Mouse (Mus musculus) MEL-GATA-1-ER (cell line): Measurements from ENCODE around the gene Olfr1044.
"Not testable (repeated sequence)": the region's sequence is repeated elsewhere in the genome, so short reads cannot be mapped to it uniquely, and the experiment has no call there.

Experiments
- DNase-seq: peaks from one replicate; pipeline ENCODE4 v3.0.0-alpha.2; 2012; ENCODE audit warnings: low read depth; ENCODE audit errors: extremely low read depth

Olfr1044 gene

DNA sequence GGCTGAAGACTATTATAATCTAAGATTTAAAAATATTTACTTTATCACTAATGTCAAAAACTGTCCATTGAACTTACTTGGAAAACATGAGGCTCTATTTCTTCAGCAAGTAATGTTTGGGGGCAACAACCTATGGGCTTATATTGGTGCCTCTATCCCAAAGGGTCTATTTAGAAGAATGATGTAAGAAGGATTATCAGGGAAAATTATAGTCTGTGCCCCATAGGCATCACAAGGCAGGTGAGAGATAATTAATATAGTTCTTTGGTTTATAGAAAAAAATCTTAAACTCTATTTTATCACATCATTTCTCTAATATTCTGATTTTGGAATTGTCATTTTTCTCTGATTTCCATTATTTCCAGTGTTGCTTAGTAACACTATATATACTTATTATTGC lies at the start of gene Olfr1044:
Olfr1044 (minus strand) TSS at position 101 of the 400 bp plus-strand sequence.
- DNase-seq = no peak

GRCm38 (mm10) chr2:86219214-86219613 lies 41.6 kb upstream of the Olfr1044 start, which contains the start of gene Olfr1046:
Olfr1046 (minus strand) TSS chr2:86219314.
- DNase-seq = no peak

DNA sequence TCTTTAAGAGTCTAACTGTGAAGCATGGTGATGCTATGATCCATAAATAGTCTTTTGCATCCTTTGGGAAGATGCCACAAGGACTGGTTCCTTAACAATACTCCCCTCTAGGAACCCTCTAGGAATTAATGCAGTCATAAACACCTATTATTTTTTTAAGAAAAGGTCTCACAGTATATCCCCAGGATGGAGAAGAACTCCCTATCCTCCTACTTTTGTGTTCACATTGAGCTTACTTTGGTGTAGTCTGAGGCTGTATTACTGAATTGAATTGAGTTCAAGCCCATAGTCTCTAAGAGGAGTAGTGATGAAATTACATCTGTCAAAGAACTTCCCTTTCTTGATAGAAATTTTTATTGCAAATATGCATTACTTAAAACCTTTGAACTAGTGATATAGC lies 25.3 kb upstream of the Olfr1044 start, which contains the start of gene Olfr1045:
Olfr1045 (minus strand) TSS at position 101 of the 400 bp plus-strand sequence.
- no peak for DNase-seq

DNA sequence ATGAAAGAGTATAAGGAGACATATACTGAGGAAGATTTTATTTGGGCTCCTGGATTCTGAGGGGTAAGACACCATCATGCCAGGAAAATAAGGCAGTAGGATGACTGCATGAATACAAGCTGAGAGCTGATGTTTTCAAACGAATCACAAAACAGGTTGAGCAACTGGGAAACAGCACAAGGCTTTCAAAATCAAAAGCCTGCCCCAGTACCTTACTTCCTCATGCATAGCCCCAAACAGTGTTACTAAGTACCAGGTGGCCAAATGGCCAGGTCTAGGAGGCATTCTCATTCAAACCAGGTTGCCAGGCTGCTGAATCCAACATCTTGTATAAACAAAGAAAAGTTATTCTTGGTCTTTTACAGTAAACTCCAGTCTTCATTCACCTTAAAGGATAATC lies 18.2 kb upstream of the Olfr1044 start:
- no peak for DNase-seq

DNA sequence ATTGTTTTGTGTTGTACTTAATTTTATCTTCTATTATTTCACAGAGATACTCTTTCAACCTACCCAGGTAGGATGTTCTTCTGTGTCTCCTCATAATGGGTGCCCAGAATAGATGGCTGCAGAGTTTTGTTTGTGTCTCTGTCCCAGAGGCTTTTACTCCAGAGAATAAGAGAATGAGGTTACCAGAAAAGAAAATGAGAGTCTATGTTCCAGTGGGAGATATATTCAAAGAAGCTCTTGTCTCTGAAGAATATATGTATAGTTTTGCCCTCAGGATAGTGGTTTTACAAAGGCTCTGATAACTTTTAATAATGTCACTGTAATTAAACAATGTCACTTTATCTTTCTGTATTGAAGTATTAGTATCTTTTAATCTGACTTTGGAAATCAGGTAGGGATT lies 8.0 kb upstream of the Olfr1044 start, which contains the start of gene Olfr52:
Olfr52 (minus strand) TSS at position 101 of the 400 bp plus-strand sequence.
- DNase-seq = no peak

DNA sequence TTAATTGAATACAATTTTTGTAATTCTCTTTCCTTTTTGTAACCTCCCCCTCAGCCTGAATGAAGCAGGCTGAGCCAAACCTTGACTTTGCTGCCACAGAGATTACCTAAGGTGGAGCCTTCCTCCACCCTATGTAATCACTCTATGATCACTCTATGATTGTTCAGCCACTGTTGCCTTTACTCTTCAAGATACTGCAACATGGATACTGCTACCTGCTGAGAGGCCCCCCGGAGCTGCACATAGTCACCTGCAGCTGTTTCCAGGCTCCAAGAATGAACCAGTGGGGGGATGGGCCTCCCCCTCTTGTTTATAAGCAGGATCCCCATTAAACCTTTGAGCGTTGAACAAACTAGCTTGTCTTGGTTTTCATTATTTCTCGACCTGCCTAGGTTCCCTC lies 2.3 kb upstream of the Olfr1044 start:
- no peak for DNase-seq

- not testable (repeated sequence) for DNase-seq
Measured at GRCm38 (mm10) chr2:86175422-86175821, 2.2 kb downstream of the Olfr1044 start.

DNA sequence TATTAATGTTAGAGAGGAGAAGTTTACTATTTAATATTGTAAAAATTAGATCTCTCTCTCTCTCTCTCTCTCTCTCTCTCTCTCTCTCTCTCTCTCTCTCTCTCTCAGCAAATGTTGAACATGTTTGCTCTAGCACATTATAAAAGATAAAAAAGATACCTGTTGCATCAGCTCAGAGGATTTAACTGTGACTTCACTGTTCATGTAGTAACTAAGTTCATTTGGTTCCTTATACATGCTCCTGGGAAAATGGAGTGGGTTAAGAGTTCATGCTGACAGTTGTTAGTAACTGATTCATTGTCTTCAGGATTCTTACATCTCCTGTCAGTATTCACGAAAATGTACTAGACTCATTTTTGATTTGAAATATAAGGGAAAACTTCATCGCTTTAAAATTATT lies 10.2 kb downstream of the Olfr1044 start, which contains the start of gene Olfr1043:
Olfr1043 (minus strand) TSS at position 101 of the 400 bp plus-strand sequence.
- no peak for DNase-seq

DNA sequence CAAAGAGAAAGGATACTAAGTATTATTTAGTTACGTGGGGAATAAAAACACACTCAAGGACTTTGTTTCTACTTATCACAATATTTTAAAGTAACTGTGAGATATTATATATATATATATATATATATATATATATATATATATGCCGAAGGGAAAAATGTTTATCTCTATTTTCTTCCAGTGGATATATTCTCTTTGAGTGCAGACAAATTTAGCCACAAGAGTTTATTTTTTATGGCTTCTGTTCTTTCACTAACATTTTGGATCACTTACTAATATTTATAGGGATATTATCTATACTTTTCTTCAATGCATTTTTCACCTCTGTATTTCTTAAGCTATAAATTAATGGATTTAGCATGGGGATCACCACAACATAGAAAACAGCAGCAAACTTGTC lies 15.9 kb downstream of the Olfr1044 start, which contains the start of gene Olfr1042:
Olfr1042 (minus strand) TSS at position 101 of the 400 bp plus-strand sequence.
- DNase-seq = no peak

DNA sequence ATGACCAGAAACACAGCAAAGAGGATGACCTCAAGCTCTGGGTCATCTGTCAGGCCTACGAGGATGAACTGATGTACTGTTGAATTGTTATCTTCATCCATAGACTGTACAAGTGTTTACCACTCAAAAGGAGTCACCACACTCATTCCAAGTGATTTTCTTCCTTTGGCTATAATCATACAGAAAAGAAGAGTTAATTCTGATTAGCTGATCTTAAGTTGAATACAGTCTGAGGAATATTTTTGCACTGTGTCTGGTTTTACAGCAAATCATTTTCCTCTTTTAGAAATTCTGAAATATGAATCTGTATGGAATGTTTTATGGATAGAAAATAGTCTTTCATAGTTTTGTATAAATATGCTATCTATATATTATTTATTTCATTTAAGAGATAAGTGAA lies 31.0 kb downstream of the Olfr1044 start, which contains the start of gene Olfr1040:
Olfr1040 (minus strand) TSS at position 101 of the 400 bp plus-strand sequence.
- no peak for DNase-seq

- no peak for DNase-seq
Measured at GRCm38 (mm10) chr2:86135828-86136227, 41.8 kb downstream of the Olfr1044 start, which contains the start of gene Olfr1039. Olfr1039 (minus strand) TSS chr2:86135928.
